Mouse (Mus musculus) ES-Bruce4 (cell line): Measurements from ENCODE around the gene Stpg4. TPM values are rescaled to one million over a fixed set of nuclear protein-coding genes. Genes with fewer than 3 reads are reported as not detected.

Experiments
- H3K27ac ChIP-seq: 2 replicates; pipeline ENCODE4 v1.5.1; 2012; ENCODE audit warnings: low read length, inconsistent platforms; ENCODE audit not compliant: insufficient read depth
- H3K27me3 ChIP-seq: 2 replicates; pipeline ENCODE4 v1.6.1; 2012; ENCODE audit warnings: mild to moderate bottlenecking, low read length, inconsistent platforms; ENCODE audit not compliant: control insufficient read depth, poor library complexity, insufficient read depth, severe bottlenecking
- H3K36me3 ChIP-seq: 2 replicates; pipeline ENCODE4 v1.6.1; 2012; ENCODE audit warnings: inconsistent platforms, mild to moderate bottlenecking, low read length, moderate library complexity; ENCODE audit not compliant: control insufficient read depth, poor library complexity, insufficient read depth, severe bottlenecking
- H3K4me1 ChIP-seq: one replicate; pipeline ENCODE4 v1.8.1; 2011; ENCODE audit warnings: low read length; ENCODE audit not compliant: control insufficient read depth, insufficient read depth
- H3K4me3 ChIP-seq: 2 replicates; pipeline ENCODE4 v1.5.1; 2011; ENCODE audit warnings: low read depth, mild to moderate bottlenecking, low read length
- H3K9ac ChIP-seq: 2 replicates; pipeline ENCODE4 v1.6.1; 2012; ENCODE audit warnings: low read depth, mild to moderate bottlenecking, inconsistent platforms; ENCODE audit not compliant: poor library complexity, severe bottlenecking
- H3K9me3 ChIP-seq: replicated peaks from 2 replicates; pipeline ENCODE4 v1.6.1; 2012; ENCODE audit warnings: mild to moderate bottlenecking, low read length, inconsistent platforms; ENCODE audit not compliant: control insufficient read depth, poor library complexity, insufficient read depth, severe bottlenecking
- CTCF ChIP-seq: IDR thresholded peaks from one replicate; pipeline ENCODE4 v1.8.1; 2011; ENCODE audit warnings: low read depth, low read length
- EP300 ChIP-seq: IDR thresholded peaks from 2 replicates; pipeline ENCODE4 v1.6.1; 2011; ENCODE audit warnings: low read depth, low read length; ENCODE audit not compliant: insufficient read depth
- POLR2A ChIP-seq: IDR thresholded peaks from one replicate; pipeline ENCODE4 v1.8.1; 2011; ENCODE audit warnings: low read length; ENCODE audit not compliant: insufficient read depth
- polyA plus RNA-seq: library from polyadenylated mRNA; stranded (reverse); fragments of >200 nt; gene quantifications from 2 replicates; pipeline ENCODE4 v1.2.4, GENCODE M21; 2011; ENCODE audit warnings: low read depth; ENCODE audit not compliant: missing spikeins, insufficient read depth, insufficient read length

Stpg4 gene
- polyA plus RNA-seq, 1 experiment = not detected

DNA sequence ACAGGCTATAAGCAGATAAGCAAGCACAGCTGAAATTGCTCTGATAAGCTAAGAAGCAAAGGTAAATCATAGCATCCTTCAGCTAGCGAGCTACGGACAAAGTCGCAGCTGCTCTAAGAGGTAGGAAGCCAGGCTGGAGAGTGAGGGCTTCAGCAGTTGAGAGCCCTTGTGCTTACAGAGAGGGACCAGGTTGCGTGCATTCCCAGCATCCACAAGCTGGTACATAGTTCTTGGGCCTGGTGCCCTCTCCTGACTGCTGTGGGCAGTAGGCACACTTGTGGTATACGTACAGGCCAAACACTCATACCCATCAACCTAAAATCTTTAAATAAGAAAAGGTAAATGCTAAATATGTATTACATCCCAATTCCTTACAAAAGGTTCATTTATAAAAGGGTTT, 5.2 kb upstream of the Stpg4 start:
- TF ChIP-seq EP300 (no peak), POLR2A (no peak), CTCF (no peak)
- no peak overlapping the region for H3K4me3 ChIP-seq
- no peaks in the 10 kb centered on the region for H3K4me1 ChIP-seq
- peaks cover 46% of the 10 kb centered on the region for H3K36me3 ChIP-seq
- no peak overlapping the region for H3K9ac ChIP-seq
- H3K9me3 ChIP-seq = no peaks in the 10 kb centered on the region
- H3K27ac ChIP-seq = no peak overlapping the region
- no peaks in the 10 kb centered on the region for H3K27me3 ChIP-seq

DNA sequence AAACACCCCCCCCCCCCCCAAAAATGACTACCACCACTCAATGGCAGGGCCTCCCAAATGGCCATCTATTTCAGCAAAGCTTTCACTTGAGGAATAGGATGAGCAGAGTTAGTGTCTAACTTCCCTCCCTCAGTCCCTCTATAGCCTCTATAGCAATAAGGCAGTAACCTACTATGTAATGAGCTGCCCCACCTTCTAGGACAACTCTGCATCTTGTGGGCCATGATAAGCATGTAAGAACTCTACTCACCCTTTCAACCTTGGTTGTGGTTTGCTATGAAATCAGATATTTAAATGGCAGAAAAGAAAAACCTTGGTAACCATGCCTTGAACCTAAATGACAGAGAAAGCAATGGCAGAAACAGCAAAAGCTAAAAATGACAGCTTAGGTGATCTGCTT, 4.8 kb upstream of the Stpg4 start:
- peaks cover 1% of the 10 kb centered on the region for H3K4me1 ChIP-seq
- no peaks in the 10 kb centered on the region for H3K9me3 ChIP-seq
- no peak overlapping the region for H3K27ac ChIP-seq
- H3K9ac ChIP-seq = no peak overlapping the region
- peaks cover 46% of the 10 kb centered on the region for H3K36me3 ChIP-seq
- H3K27me3 ChIP-seq = no peaks in the 10 kb centered on the region
- no peak for TF ChIP-seq CTCF
- no peak overlapping the region for H3K4me3 ChIP-seq

DNA sequence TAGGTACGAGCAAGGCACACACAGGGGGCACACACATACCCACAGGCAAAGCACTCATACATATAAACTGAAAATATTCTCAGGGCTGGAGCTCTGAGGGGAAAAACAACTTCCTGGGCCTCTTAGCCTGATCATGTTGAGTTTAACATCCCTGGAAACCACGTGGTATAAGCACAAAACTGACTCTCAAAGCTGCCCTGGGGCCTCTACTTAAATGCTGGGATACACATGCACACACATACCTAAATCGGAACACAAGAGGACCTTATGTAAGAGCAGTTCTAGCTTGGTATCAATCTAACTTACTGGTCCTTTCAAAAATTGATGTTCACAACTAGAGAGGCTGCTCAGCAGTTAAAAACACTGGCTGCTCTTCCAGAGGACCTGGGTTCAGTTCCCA, 1.9 kb upstream of the Stpg4 start:
- Histone ChIP-seq H3K36me3 (peaks cover 25% of the 10 kb centered on the region), H3K4me1 (peaks cover 1% of the 10 kb centered on the region), H3K9ac (no peak overlapping the region), H3K27me3 (no peaks in the 10 kb centered on the region), H3K4me3 (no peak overlapping the region), H3K27ac (no peak overlapping the region), H3K9me3 (no peaks in the 10 kb centered on the region)
- TF ChIP-seq POLR2A (no peak), CTCF (no peak), EP300 (no peak)

DNA sequence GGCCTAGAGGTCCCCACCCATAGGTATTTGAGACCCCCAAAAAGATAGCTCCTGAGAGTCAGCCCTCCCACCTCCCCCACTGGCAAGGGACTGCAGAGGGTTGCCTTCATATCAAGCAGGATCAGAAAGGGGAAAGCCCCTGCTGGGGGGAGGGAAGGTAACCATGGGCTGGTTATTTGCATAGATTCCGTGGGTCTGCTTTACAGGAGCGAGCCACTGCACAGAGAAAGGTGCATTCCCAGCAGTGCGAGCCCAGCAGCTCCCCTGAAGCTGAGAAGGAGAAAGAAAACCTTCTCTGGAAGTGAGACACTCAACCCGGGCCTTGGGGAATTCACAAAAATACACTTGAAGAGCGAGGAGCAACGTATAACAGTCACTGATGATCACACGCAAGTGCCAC, 9.5 kb downstream of the Stpg4 start:
- H3K9me3 ChIP-seq = no peaks in the 10 kb centered on the region
- no peak for TF ChIP-seq EP300
- TF ChIP-seq POLR2A = no peak
- no peak for TF ChIP-seq CTCF
- no peaks in the 10 kb centered on the region for H3K27me3 ChIP-seq
- H3K4me1 ChIP-seq = peaks cover 2% of the 10 kb centered on the region
- no peak overlapping the region for H3K27ac ChIP-seq
- no peak overlapping the region for H3K4me3 ChIP-seq
- H3K9ac ChIP-seq = no peak overlapping the region
- no peaks in the 10 kb centered on the region for H3K36me3 ChIP-seq

DNA sequence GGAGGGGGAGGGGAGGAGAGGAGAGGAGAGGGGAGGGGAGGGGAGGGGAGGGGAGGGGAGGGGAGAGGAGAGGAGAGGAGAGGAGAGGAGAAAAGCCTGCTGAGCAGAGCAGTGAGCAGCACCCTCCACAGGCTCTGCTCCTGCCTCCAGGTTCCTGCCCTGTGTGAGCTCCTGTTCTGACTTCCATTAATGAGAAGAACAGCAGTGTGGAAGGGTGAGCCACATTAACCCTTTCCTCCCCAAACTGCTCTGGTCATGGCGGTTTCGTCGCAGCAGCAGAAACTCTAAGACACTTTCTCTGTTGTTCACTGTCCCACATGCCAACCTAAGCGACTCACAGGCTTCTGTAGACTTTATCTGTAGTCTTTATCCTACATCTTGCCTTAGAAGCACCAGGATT, 20.9 kb downstream of the Stpg4 start:
- peaks cover 4% of the 10 kb centered on the region for H3K4me1 ChIP-seq
- H3K9me3 ChIP-seq = no peaks in the 10 kb centered on the region
- H3K4me3 ChIP-seq = no peak overlapping the region
- no peaks in the 10 kb centered on the region for H3K36me3 ChIP-seq
- no peaks in the 10 kb centered on the region for H3K27me3 ChIP-seq
- no peak overlapping the region for H3K9ac ChIP-seq
- H3K27ac ChIP-seq = no peak overlapping the region
- TF ChIP-seq CTCF (no peak), POLR2A (no peak), EP300 (no peak)

DNA sequence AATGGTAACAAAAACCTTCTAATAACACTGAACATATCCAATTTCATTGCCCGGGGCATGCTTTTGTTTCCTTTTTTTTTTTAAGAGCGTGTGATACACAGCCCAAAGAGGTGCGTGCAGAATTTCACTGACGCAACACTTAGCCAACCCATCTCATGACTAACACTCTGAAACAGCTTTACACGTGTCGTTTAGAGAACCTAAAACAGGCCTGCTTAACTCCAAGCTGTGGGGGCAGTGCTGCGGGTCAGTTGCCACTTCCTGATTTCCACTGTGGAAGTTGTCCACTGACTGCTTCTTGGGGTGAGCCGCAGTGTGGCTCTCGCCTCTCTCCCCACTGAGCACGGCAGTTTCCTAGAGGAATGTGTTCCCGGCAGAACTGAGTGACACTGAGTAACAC, 22.0 kb downstream of the Stpg4 start:
- Histone ChIP-seq H3K27me3 (no peaks in the 10 kb centered on the region), H3K4me1 (peaks cover 4% of the 10 kb centered on the region), H3K27ac (no peak overlapping the region), H3K36me3 (no peaks in the 10 kb centered on the region), H3K4me3 (no peak overlapping the region), H3K9me3 (no peaks in the 10 kb centered on the region), H3K9ac (no peak overlapping the region)
- no peak for TF ChIP-seq POLR2A
- no peak for TF ChIP-seq EP300
- no peak for TF ChIP-seq CTCF

DNA sequence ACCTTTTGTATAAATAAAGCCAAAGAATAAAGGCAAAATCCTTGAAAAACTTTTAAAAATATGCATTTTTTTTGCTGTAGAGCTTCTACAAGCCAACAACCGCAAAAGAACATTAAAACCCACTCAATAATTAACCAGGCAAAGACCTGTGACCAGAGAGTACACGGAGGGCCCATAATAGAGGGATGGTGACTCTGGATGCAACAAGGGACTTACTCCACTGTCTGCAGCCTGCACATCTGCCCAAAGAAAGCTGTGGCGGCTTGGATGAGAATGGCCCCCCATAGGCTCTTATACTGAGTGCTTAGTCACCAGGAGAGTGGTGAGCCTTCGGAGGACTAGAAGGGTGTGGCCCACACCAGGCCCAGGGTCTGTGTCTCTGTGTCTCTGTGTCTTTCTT, 24.1 kb downstream of the Stpg4 start:
- Histone ChIP-seq H3K27ac (no peak overlapping the region), H3K4me1 (peaks cover 4% of the 10 kb centered on the region), H3K9me3 (no peaks in the 10 kb centered on the region), H3K9ac (no peak overlapping the region), H3K36me3 (no peaks in the 10 kb centered on the region), H3K4me3 (no peak overlapping the region), H3K27me3 (no peaks in the 10 kb centered on the region)
- TF ChIP-seq EP300 (no peak), CTCF (no peak), POLR2A (no peak)
